Mouse (Mus musculus): Measurements from ENCODE around the gene Ccdc190. TPM values are rescaled to one million over a fixed set of nuclear protein-coding genes. Genes with fewer than 3 reads are reported as not detected.

The Ccdc190 gene
- not detected in 2 replicates for polyA plus RNA-seq (2012; ENCODE audit: insufficient read depth, insufficient read length, low replicate concordance, missing spikeins)

GRCm38 (mm10) chr1:169928454-169928971 is at the start of gene Ccdc190:
TSS of gene Ccdc190 (plus strand) at chr1:169928648.
- TF ChIP-seq POLR2A (IDR thresholded peaks at IDR 0.05; ENCODE audit: insufficient read depth, low read depth, low read length) (no peak), CTCF (IDR thresholded peaks at IDR 0.05; ENCODE audit: insufficient read depth, low read depth, low read length) (no peak)
- Histone ChIP-seq H3K4me1 (ENCODE audit: control insufficient read depth, insufficient read depth, low read length) (peaks cover under 1% of the 10 kb centered on the region), H3K4me3 (ENCODE audit: insufficient read depth, low read depth, low read length) (no peak within 1 kb of the TSS), H3K27ac (ENCODE audit: insufficient read depth, low read depth, low read length) (no peak within 1 kb of the TSS)
- 20% methylated on average over 12 of the region's 12 CpGs for WGBS

GRCm38 (mm10) chr1:169879060-169879459 is 49.4 kb upstream of the Ccdc190 start:
- H3K4me1 ChIP-seq (ENCODE audit: control insufficient read depth, insufficient read depth, low read length): no peaks in the 10 kb centered on the region
- no peak for TF ChIP-seq POLR2A (IDR thresholded peaks at IDR 0.05; ENCODE audit: insufficient read depth, low read depth, low read length)
- TF ChIP-seq CTCF (IDR thresholded peaks at IDR 0.05; ENCODE audit: insufficient read depth, low read depth, low read length): no peak
- H3K27ac ChIP-seq (ENCODE audit: insufficient read depth, low read depth, low read length): no peak overlapping the region
- 75% methylated on average over 4 of the region's 4 CpGs for WGBS
- H3K4me3 ChIP-seq (ENCODE audit: insufficient read depth, low read depth, low read length): no peak overlapping the region

- WGBS: 70% methylated on average over 5 of the region's 5 CpGs
- no peaks in the 10 kb centered on the region for H3K4me1 ChIP-seq (ENCODE audit: control insufficient read depth, insufficient read depth, low read length)
- H3K4me3 ChIP-seq (ENCODE audit: insufficient read depth, low read depth, low read length): no peak overlapping the region
- TF ChIP-seq POLR2A (IDR thresholded peaks at IDR 0.05; ENCODE audit: insufficient read depth, low read depth, low read length): no peak
- no peak for TF ChIP-seq CTCF (IDR thresholded peaks at IDR 0.05; ENCODE audit: insufficient read depth, low read depth, low read length)
- no peak overlapping the region for H3K27ac ChIP-seq (ENCODE audit: insufficient read depth, low read depth, low read length)
Measured at GRCm38 (mm10) chr1:169880181-169880580, 48.3 kb upstream of the Ccdc190 start.

GRCm38 (mm10) chr1:169883081-169883565 is 45.3 kb upstream of the Ccdc190 start:
- 65% methylated on average over 5 of the region's 5 CpGs for WGBS
- Histone ChIP-seq H3K4me3 (ENCODE audit: insufficient read depth, low read depth, low read length) (no peak overlapping the region), H3K27ac (ENCODE audit: insufficient read depth, low read depth, low read length) (no peak overlapping the region), H3K4me1 (ENCODE audit: control insufficient read depth, insufficient read depth, low read length) (no peaks in the 10 kb centered on the region)
- TF ChIP-seq POLR2A (IDR thresholded peaks at IDR 0.05; ENCODE audit: insufficient read depth, low read depth, low read length): no peak

GRCm38 (mm10) chr1:169889250-169889649 is 39.2 kb upstream of the Ccdc190 start:
- Histone ChIP-seq H3K4me1 (ENCODE audit: control insufficient read depth, insufficient read depth, low read length) (no peaks in the 10 kb centered on the region), H3K27ac (ENCODE audit: insufficient read depth, low read depth, low read length) (no peak overlapping the region), H3K4me3 (ENCODE audit: insufficient read depth, low read depth, low read length) (no peak overlapping the region)
- 79% methylated on average over 2 of the region's 2 CpGs for WGBS
- TF ChIP-seq CTCF (IDR thresholded peaks at IDR 0.05; ENCODE audit: insufficient read depth, low read depth, low read length): no peak
- no peak for TF ChIP-seq POLR2A (IDR thresholded peaks at IDR 0.05; ENCODE audit: insufficient read depth, low read depth, low read length)

GRCm38 (mm10) chr1:169893976-169894375 is 34.5 kb upstream of the Ccdc190 start:
- H3K27ac ChIP-seq (ENCODE audit: insufficient read depth, low read depth, low read length): no peak overlapping the region
- no peak overlapping the region for H3K4me3 ChIP-seq (ENCODE audit: insufficient read depth, low read depth, low read length)
- H3K4me1 ChIP-seq (ENCODE audit: control insufficient read depth, insufficient read depth, low read length): no peaks in the 10 kb centered on the region
- TF ChIP-seq CTCF (IDR thresholded peaks at IDR 0.05; ENCODE audit: insufficient read depth, low read depth, low read length): no peak
- TF ChIP-seq POLR2A (IDR thresholded peaks at IDR 0.05; ENCODE audit: insufficient read depth, low read depth, low read length): no peak
- 94% methylated on average over 2 of the region's 2 CpGs for WGBS

GRCm38 (mm10) chr1:169895686-169896085 is 32.8 kb upstream of the Ccdc190 start:
- no peak overlapping the region for H3K4me3 ChIP-seq (ENCODE audit: insufficient read depth, low read depth, low read length)
- no peak overlapping the region for H3K27ac ChIP-seq (ENCODE audit: insufficient read depth, low read depth, low read length)
- TF ChIP-seq POLR2A (IDR thresholded peaks at IDR 0.05; ENCODE audit: insufficient read depth, low read depth, low read length): no peak
- no peaks in the 10 kb centered on the region for H3K4me1 ChIP-seq (ENCODE audit: control insufficient read depth, insufficient read depth, low read length)
- 73% methylated on average over 1 of the region's 1 CpGs for WGBS

GRCm38 (mm10) chr1:169897916-169898315 is 30.5 kb upstream of the Ccdc190 start:
- no peaks in the 10 kb centered on the region for H3K4me1 ChIP-seq (ENCODE audit: control insufficient read depth, insufficient read depth, low read length)
- 64% methylated on average over 1 of the region's 1 CpGs for WGBS
- TF ChIP-seq CTCF (IDR thresholded peaks at IDR 0.05; ENCODE audit: insufficient read depth, low read depth, low read length) (no peak), POLR2A (IDR thresholded peaks at IDR 0.05; ENCODE audit: insufficient read depth, low read depth, low read length) (no peak)
- no peak overlapping the region for H3K27ac ChIP-seq (ENCODE audit: insufficient read depth, low read depth, low read length)
- H3K4me3 ChIP-seq (ENCODE audit: insufficient read depth, low read depth, low read length): no peak overlapping the region

- H3K4me1 ChIP-seq (ENCODE audit: control insufficient read depth, insufficient read depth, low read length): no peaks in the 10 kb centered on the region
- no peak overlapping the region for H3K27ac ChIP-seq (ENCODE audit: insufficient read depth, low read depth, low read length)
- WGBS: 86% methylated on average over 7 of the region's 7 CpGs
- no peak overlapping the region for H3K4me3 ChIP-seq (ENCODE audit: insufficient read depth, low read depth, low read length)
- no peak for TF ChIP-seq CTCF (IDR thresholded peaks at IDR 0.05; ENCODE audit: insufficient read depth, low read depth, low read length)
- no peak for TF ChIP-seq POLR2A (IDR thresholded peaks at IDR 0.05; ENCODE audit: insufficient read depth, low read depth, low read length)
Measured at GRCm38 (mm10) chr1:169898607-169899006, 29.8 kb upstream of the Ccdc190 start.

All from olfactory bulb, adult 2 months (tissue).